ENCODE assay signal across 14 mouse cellular contexts in genomic region chr1:151377353-151377752, GRCm38 (mm10). TPM values are rescaled to one million over a fixed set of nuclear protein-coding genes. Genes with fewer than 3 reads are reported as not detected.
DNase-seq lines count a peak whose midpoint lies in the region; TF ChIP-seq lines count a peak whose summit lies in the region.
"Had no signal": no experiment of that assay in that cellular context is flagged by ENCODE, and none has a peak within 500 bp of the region (broad histone marks: within the 10 kb centered on the region; RNA-seq: fewer than 3 reads in every experiment).

No protein-coding gene starts in this region.

- WGBS in lung, adult 2 months: 93% methylated on average over 3 of the region's 3 CpGs
- 88% methylated on average over 3 of the region's 3 CpGs for WGBS in cerebellum, adult 2 months

- intact Hi-C loops in gastrocnemius, adult 2 months (cut with DNase I): no loop called here
- intact Hi-C loops in gastrocnemius, postnatal 36 days (cut with DNase I): no loop called here

- H3K4me1 ChIP-seq in lung, adult 2 months (ENCODE audit: control insufficient read depth, insufficient read depth, low read length): peaks cover 5% of the 10 kb centered on the region
- H3K4me1 ChIP-seq in CH12.LX (ENCODE audit: control insufficient read depth in 1 of 2, insufficient read depth in 2 of 2): no peaks in the 10 kb centered on the region
- no peaks in the 10 kb centered on the region for H3K4me1 ChIP-seq in cerebellum, adult 2 months (ENCODE audit: control insufficient read depth, insufficient read depth, low read length)
- H3K4me1 ChIP-seq: forebrain, embryonic 15.5 days; limb, embryonic 10.5 days had no signal

- H3K36me3 ChIP-seq in CH12.LX (replicated peaks in 1 of 2; ENCODE audit: control insufficient read depth in 1 of 2, insufficient read depth in 1 of 2, low read length in 1 of 2): peaks cover 0 to 20% of the 10 kb centered on the region in 2 experiments

- DNase-seq in gastrocnemius, adult 2 months: no peak
- no peak for DNase-seq in gastrocnemius, postnatal 36 days
- no peak for DNase-seq in lung, adult 2 months
- no peak for DNase-seq in lung, postnatal 10 days
- DNase-seq in CH12.LX (ENCODE audit: extremely low read depth): no peak
- DNase-seq in WW6 (ENCODE audit: low read depth, low spot score): peak; percentile 14
- no peak for DNase-seq in Muller cell, postnatal 12 days (ENCODE audit: inconsistent ontology term)
- DNase-seq in cerebellum, adult 2 months: no peak
- DNase-seq: adrenal gland, adult 8-10 months; B cell, adult 2 months; kidney, postnatal 10 days; right cerebral cortex, postnatal 25 days had no signal

- H3K4me2 ChIP-seq in CH12.LX (ENCODE audit: insufficient read depth, low read depth, poor library complexity, severe bottlenecking): no peak overlapping the region
- H3K4me2 ChIP-seq: forebrain, embryonic 15.5 days had no signal

- in situ Hi-C loops in CH12.LX (cut with MboI; ENCODE audit: low pct_ligation_motif_present, low pct_unique_long_range_greater_than_20kb, low sequenced_read_pairs): no loop called here

- H3K9me3 ChIP-seq in CH12.LX (replicated peaks; ENCODE audit: low read length): no peaks in the 10 kb centered on the region
- H3K9me3 ChIP-seq: forebrain, embryonic 15.5 days; limb, embryonic 10.5 days had no signal

- no peaks in the 10 kb centered on the region for H3K79me2 ChIP-seq in CH12.LX (replicated peaks; ENCODE audit: control insufficient read depth, extremely low read depth, insufficient read depth, poor library complexity, severe bottlenecking)

- no peak overlapping the region for H3K4me3 ChIP-seq in gastrocnemius, adult 2 months
- H3K4me3 ChIP-seq in lung, adult 2 months (replicated peaks; ENCODE audit: extremely low read depth, low read depth, low read length): no peak overlapping the region
- H3K4me3 ChIP-seq in CH12.LX (replicated peaks in 1 of 3; ENCODE audit: low read depth in 2 of 3, low read length in 2 of 3, poor library complexity in 1 of 3): no peak overlapping the region
- H3K4me3 ChIP-seq in cerebellum, adult 2 months (replicated peaks; ENCODE audit: insufficient read depth, low read depth, low read length): no peak overlapping the region
- H3K4me3 ChIP-seq: forebrain, embryonic 15.5 days; limb, embryonic 10.5 days had no signal

- no peak; the same call in 1 of the 2 replicates for TF ChIP-seq RAD21 in CH12.LX (IDR thresholded peaks at IDR 0.05; ENCODE audit: low read depth, low read length)

- peak; percentile 25; the same call in 1 of the 2 replicates for TF ChIP-seq CTCF in gastrocnemius, adult 2 months (IDR thresholded peaks at IDR 0.05)
- 0 out of 2 replicates have a peak, but pooled peaks have one; percentile 10 for TF ChIP-seq CTCF in lung, adult 2 months (IDR thresholded peaks at IDR 0.05; ENCODE audit: insufficient read depth, low read length)
- peak in 1 of 2 experiments; percentile 39; a peak in 2 of 4 replicates for TF ChIP-seq CTCF in CH12.LX (conservative IDR thresholded peaks at IDR 0.05 in 1 of 2, IDR thresholded peaks at IDR 0.05 in 1 of 2; ENCODE audit: low read depth in 2 of 2, low read length in 2 of 2)
- no peak for TF ChIP-seq CTCF in cerebellum, adult 2 months (IDR thresholded peaks at IDR 0.05; ENCODE audit: borderline replicate concordance, insufficient read depth, low read depth, low read length)

- no peak for TF ChIP-seq POLR2A in lung, adult 2 months (IDR thresholded peaks at IDR 0.05; ENCODE audit: borderline replicate concordance, extremely low read depth, low read depth, low read length)
- TF ChIP-seq POLR2A in CH12.LX (IDR thresholded peaks at IDR 0.05; ENCODE audit: low read depth, low read length): no peak
- no peak for TF ChIP-seq POLR2A in cerebellum, adult 2 months (IDR thresholded peaks at IDR 0.05; ENCODE audit: borderline replicate concordance, insufficient read depth, low read length)

- H3K27me3 ChIP-seq in CH12.LX (replicated peaks): no peaks in the 10 kb centered on the region
- no peaks in the 10 kb centered on the region for H3K27me3 ChIP-seq in cerebellum, adult 2 months (ENCODE audit: control insufficient read depth, insufficient read depth, low read length)
- H3K27me3 ChIP-seq: forebrain, embryonic 15.5 days had no signal

- H3K27ac ChIP-seq in gastrocnemius, adult 2 months: no peak overlapping the region
- no peak overlapping the region for H3K27ac ChIP-seq in CH12.LX (ENCODE audit: insufficient read depth, low read depth)
- H3K27ac ChIP-seq in cerebellum, adult 2 months (ENCODE audit: insufficient read depth, low read length): no peak overlapping the region
- H3K27ac ChIP-seq: forebrain, embryonic 15.5 days; limb, embryonic 10.5 days had no signal

- H3K9ac ChIP-seq in CH12.LX (ENCODE audit: insufficient read depth, low read depth): no peak overlapping the region
- H3K9ac ChIP-seq: forebrain, embryonic 15.5 days had no signal

- dilution Hi-C loops in CH12.LX (cut with MboI; ENCODE audit: extremely low pct_ligation_motif_present, extremely low pct_unique_long_range_greater_than_20kb, low sequenced_read_pairs): no loop called here

- TF ChIP-seq EP300 in CH12.LX (IDR thresholded peaks at IDR 0.05; ENCODE audit: low read length): no peak

TF ChIP-seq in CH12.LX, 34 proteins besides CTCF, POLR2A, EP300 and RAD21:
- TF ChIP-seq POLR2AphosphoS2 (IDR thresholded peaks at IDR 0.05; ENCODE audit: low read depth, low read length) (no peak), E2F4 (IDR thresholded peaks at IDR 0.05; ENCODE audit: insufficient replicate concordance, low read depth, low read length) (no peak), RCOR1 (conservative IDR thresholded peaks at IDR 0.05; ENCODE audit: low read depth, low read length) (no peak), SMC3 (IDR thresholded peaks at IDR 0.05; ENCODE audit: low read depth, low read length) (0 out of 2 replicates have a peak, but pooled peaks have one; percentile 2), GABPA (IDR thresholded peaks at IDR 0.05; ENCODE audit: insufficient replicate concordance, low read depth, low read length) (no peak), ELF1 (IDR thresholded peaks at IDR 0.05; ENCODE audit: low read depth, low read length) (no peak), NELFE (IDR thresholded peaks at IDR 0.05; ENCODE audit: low read depth, low read length) (no peak), IRF4 (IDR thresholded peaks at IDR 0.05; ENCODE audit: low read depth, low read length) (no peak)

RNA-seq across cellular contexts. Expression of gene Ivns1abp, which starts 33.1 kb away (rescaled TPM):
- total RNA-seq in gastrocnemius, adult 2 months (2021): 100 to 1,000 TPM; 124 to 159 TPM
- 100 to 1,000 TPM in 1 of 2 experiments, 10 to 100 TPM in 1; 97.4 to 111 TPM for total RNA-seq in gastrocnemius, postnatal 36 days (2021)
- polyA plus RNA-seq in lung, adult 2 months (2012; rRNA removed): 43.0 and 48.9 TPM in 2 replicates
- total RNA-seq in CH12.LX (2012; rRNA removed) (77.6 and 88.1 TPM in 2 replicates), CH12.LX (2014; rRNA removed) (197 and 234 TPM in 2 replicates)
- polyA plus RNA-seq in CH12.LX (2012; ENCODE audit: insufficient read length, low read depth): 212 and 216 TPM in 2 replicates
- 108 and 110 TPM in 2 replicates for polyA plus RNA-seq in cerebellum, adult 2 months (2012; rRNA removed)

RNA-seq across cellular contexts. Expression of gene Swt1, which starts 50.9 kb away (rescaled TPM):
- 10 to 100 TPM in 1 of 2 experiments, 1 to 10 TPM in 1; 7.1 to 12.0 TPM for total RNA-seq in gastrocnemius, adult 2 months (2021)
- 1 to 10 TPM; 8.8 to 9.8 TPM for total RNA-seq in gastrocnemius, postnatal 36 days (2021)
- polyA plus RNA-seq in lung, adult 2 months (2012; rRNA removed): 12.2 and 14.2 TPM in 2 replicates
- total RNA-seq in CH12.LX (2012; rRNA removed): 10.8 and 14.8 TPM in 2 replicates
- 19.6 and 28.7 TPM in 2 replicates for total RNA-seq in CH12.LX (2014; rRNA removed)
- 6.9 and 8.0 TPM in 2 replicates for polyA plus RNA-seq in CH12.LX (2012; ENCODE audit: insufficient read length, low read depth)
- 16.7 and 21.6 TPM in 2 replicates for polyA plus RNA-seq in cerebellum, adult 2 months (2012; rRNA removed)

RNA-seq across cellular contexts. Expression of gene Trmt1l, which starts 51.0 kb away (rescaled TPM):
- 10 to 100 TPM; 15.3 to 18.7 TPM for total RNA-seq in gastrocnemius, adult 2 months (2021)
- total RNA-seq in gastrocnemius, postnatal 36 days (2021): 10 to 100 TPM; 12.4 to 12.8 TPM
- 13.2 and 13.8 TPM in 2 replicates for polyA plus RNA-seq in lung, adult 2 months (2012; rRNA removed)
- 21.6 and 21.8 TPM in 2 replicates for total RNA-seq in CH12.LX (2012; rRNA removed)
- 20.9 and 22.7 TPM in 2 replicates for total RNA-seq in CH12.LX (2014; rRNA removed)
- 18.9 and 23.7 TPM in 2 replicates for polyA plus RNA-seq in CH12.LX (2012; ENCODE audit: insufficient read length, low read depth)
- polyA plus RNA-seq in cerebellum, adult 2 months (2012; rRNA removed): 30.8 and 31.9 TPM in 2 replicates
